Mouse (Mus musculus): ENCODE measurements around the gene Olfr93.

GRCm38 (mm10) chr17:37203206-37203916, 42.1 kb upstream of the Olfr93 start:
- peak; percentile 100 for TF ChIP-seq CTCF (IDR thresholded peaks at IDR 0.05; ENCODE audit: extremely low read depth, insufficient read depth, low read length)
- TF ChIP-seq POLR2A (IDR thresholded peaks at IDR 0.05; ENCODE audit: extremely low read depth, insufficient read depth, low read length): no peak

Data from cortical plate, adult 2 months (tissue).